Comparison of ENCODE assay signal across 24 mouse cellular contexts in genomic region chr1:92673258-92673782, GRCm38 (mm10). TPM values are rescaled to one million over a fixed set of nuclear protein-coding genes. Genes with fewer than 3 reads are reported as not detected.
"Had no signal": no experiment of that assay in that cellular context is flagged by ENCODE, and none has a peak within 500 bp of the region (broad histone marks: within the 10 kb centered on the region; RNA-seq: fewer than 3 reads in every experiment).

No protein-coding gene starts in this region.

- H3K4me1 ChIP-seq: liver, embryonic 12.5 days; midbrain, embryonic 12.5 days; neural tube, embryonic 13.5 days; stomach, embryonic 15.5 days had no signal

- H3K4me3 ChIP-seq: limb, embryonic 15.5 days; liver, embryonic 12.5 days; megakaryocyte, embryonic 14.5 days; midbrain, embryonic 12.5 days; myocyte; neural tube, embryonic 13.5 days; neural tube, embryonic 15.5 days; stomach, embryonic 15.5 days had no signal

- H3K36me3 ChIP-seq: limb, embryonic 15.5 days; liver, embryonic 12.5 days; midbrain, embryonic 12.5 days; neural tube, embryonic 13.5 days; neural tube, embryonic 15.5 days; stomach, embryonic 15.5 days had no signal

- H3K27ac ChIP-seq: limb, embryonic 15.5 days; liver, embryonic 12.5 days; liver, embryonic 14.5 days; macrophage; midbrain, embryonic 12.5 days; neural tube, embryonic 13.5 days; neural tube, embryonic 15.5 days; stomach, embryonic 15.5 days; stomach, postnatal 0 days had no signal

- H3K9ac ChIP-seq: limb, embryonic 15.5 days; liver, embryonic 12.5 days; liver, embryonic 14.5 days; lung, embryonic 14.5 days; midbrain, embryonic 12.5 days; neural tube, embryonic 13.5 days; neural tube, embryonic 15.5 days; stomach, embryonic 15.5 days had no signal

- H3K27me3 ChIP-seq: limb, embryonic 15.5 days; neural tube, embryonic 15.5 days; stomach, embryonic 15.5 days had no signal

- DNase-seq: lung, embryonic 14.5 days; midbrain, embryonic 14.5 days; right cerebral cortex, postnatal 14 days; thymus, adult 2 months; thymus, postnatal 25 days; thymus, postnatal 4 days had no signal

- H3K4me2 ChIP-seq: limb, embryonic 15.5 days; liver, embryonic 12.5 days; lung, embryonic 14.5 days; midbrain, embryonic 12.5 days; neural tube, embryonic 13.5 days; neural tube, embryonic 15.5 days; stomach, embryonic 15.5 days had no signal

- H3K9me3 ChIP-seq: limb, embryonic 15.5 days; liver, embryonic 12.5 days; midbrain, embryonic 12.5 days; neural tube, embryonic 13.5 days; stomach, embryonic 15.5 days had no signal

- ATAC-seq: liver, embryonic 12.5 days; midbrain, embryonic 16.5 days had no signal

RNA-seq across cellular contexts. Expression of gene Otos, which starts 24.7 kb away (rescaled TPM):
- polyA plus RNA-seq: limb, embryonic 15.5 days; liver, adult 2 months; lung, embryonic 14.5 days; macrophage; midbrain, embryonic 12.5 days; neural tube, embryonic 13.5 days; testis, adult 2 months had no signal

RNA-seq across cellular contexts. Expression of gene Olfr12, which starts 55.7 kb away (rescaled TPM):
- polyA plus RNA-seq: limb, embryonic 15.5 days; liver, adult 2 months; liver, embryonic 12.5 days; liver, embryonic 14.5 days; liver, embryonic 16.5 days; lung, embryonic 14.5 days; macrophage; midbrain, embryonic 14.5 days; midbrain, embryonic 16.5 days; myocyte; neural tube, embryonic 11.5 days; neural tube, embryonic 13.5 days; neural tube, embryonic 15.5 days; spleen, adult 2 months; stomach, embryonic 15.5 days; stomach, postnatal 0 days; urinary bladder, adult 2 months had no signal
